Mouse (Mus musculus) mouse trophoblast stem cell (cell line): ENCODE results near the gene Carhsp1.

Experiments
- in situ Hi-C, 2 experiments: fragments of 300-500 bp; cut with MseI, MboI; formaldehyde crosslinking; loops; 2 replicates in 1 of 2; 3 replicates in 1 of 2; pipeline ENCODE4 v1.15.1; 2025

The Carhsp1 gene

GRCm38 (mm10) chr16:8643855-8644254, 28.1 kb downstream of the Carhsp1 start:
- in situ Hi-C loops: loop anchor here (10.0 kb wide), 2 partner anchors 149 to 229 kb away; no protein-coding TSS in a partner anchor

GRCm38 (mm10) chr16:8639466-8640191, 32.3 kb downstream of the Carhsp1 start:
- in situ Hi-C loops: loop anchor here (10.0 kb wide), 2 partner anchors 145 to 225 kb away; no protein-coding TSS in a partner anchor

GRCm38 (mm10) chr16:8638131-8638530, 33.8 kb downstream of the Carhsp1 start:
- in situ Hi-C loops: no loop called here

- in situ Hi-C loops: no loop called here
Measured at GRCm38 (mm10) chr16:8637217-8638051, 34.5 kb downstream of the Carhsp1 start, which contains the start of the genes Pmm2 and Tmem186. TSS of gene Pmm2 (plus strand) at chr16:8637674. TSS of gene Tmem186 (minus strand) at chr16:8637712.

- in situ Hi-C loops: no loop called here
Measured at GRCm38 (mm10) chr16:8636867-8637216, 35.1 kb downstream of the Carhsp1 start.

GRCm38 (mm10) chr16:8631428-8631827, 40.5 kb downstream of the Carhsp1 start:
- in situ Hi-C loops: no loop called here

GRCm38 (mm10) chr16:8630419-8630818, 41.5 kb downstream of the Carhsp1 start:
- in situ Hi-C loops: no loop called here

GRCm38 (mm10) chr16:8620315-8621115, 51.4 kb downstream of the Carhsp1 start:
- in situ Hi-C loops: no loop called here

- in situ Hi-C loops: no loop called here
Measured at GRCm38 (mm10) chr16:8619659-8620314, 52.2 kb downstream of the Carhsp1 start.

- in situ Hi-C loops: no loop called here
Measured at GRCm38 (mm10) chr16:8613447-8613846, 58.5 kb downstream of the Carhsp1 start.

- in situ Hi-C loops: no loop called here
Measured at GRCm38 (mm10) chr16:8613039-8613438, 58.9 kb downstream of the Carhsp1 start.

GRCm38 (mm10) chr16:8612214-8613005, 59.5 kb downstream of the Carhsp1 start:
- in situ Hi-C loops: no loop called here

- in situ Hi-C loops: no loop called here
Measured at GRCm38 (mm10) chr16:8610397-8610796, 61.6 kb downstream of the Carhsp1 start.
